Mouse (Mus musculus) embryonic fibroblast, embryonic 13.5 days (primary cell): ENCODE results near the gene Ric8a.

Experiments used
- CTCF ChIP-seq: IDR thresholded peaks from 2 replicates; pipeline ENCODE4 v1.5.1; 2011; ENCODE audit warnings: mild to moderate bottlenecking, control low read depth, low read length, moderate library complexity, borderline replicate concordance; ENCODE audit not compliant: insufficient read depth
- POLR2A ChIP-seq: IDR thresholded peaks from 2 replicates; pipeline ENCODE4 v1.6.1; 2011; ENCODE audit warnings: low read depth, mild to moderate bottlenecking, control low read depth, low read length, moderate library complexity

DNA sequence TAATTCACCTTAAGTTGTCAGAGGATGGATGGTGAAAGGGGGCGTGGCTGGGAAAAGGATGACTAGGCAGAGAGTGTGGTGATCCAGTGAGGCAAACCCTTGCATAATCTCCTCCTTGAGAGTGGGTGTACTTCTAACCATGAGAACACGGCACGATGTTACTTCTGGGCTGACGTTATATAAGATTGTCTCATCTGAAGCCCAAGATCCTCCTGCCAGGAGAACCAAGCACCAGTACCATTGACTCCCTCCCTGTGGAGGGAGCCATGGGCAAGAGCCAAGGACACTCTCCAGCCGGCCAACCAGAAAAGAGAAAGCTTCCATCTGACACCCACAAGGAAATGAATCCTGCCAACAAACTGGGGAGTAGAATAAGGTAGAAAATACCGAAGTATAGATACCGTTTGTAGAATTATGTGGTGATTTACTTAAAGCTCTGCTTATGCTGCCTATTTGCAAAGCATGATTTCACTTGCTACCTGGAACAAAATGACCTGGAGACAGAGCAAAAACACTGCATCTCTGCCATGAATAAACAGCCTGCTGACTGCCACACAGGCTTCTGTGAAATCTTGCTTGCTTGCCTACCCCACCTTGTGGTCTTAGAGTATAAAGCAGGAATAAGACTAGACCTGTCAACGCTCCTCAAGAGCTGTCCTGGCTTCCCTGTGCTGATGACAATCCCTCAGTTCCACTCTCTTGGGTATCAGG lies 28.4 kb upstream of the Ric8a start:
- TF ChIP-seq POLR2A (no peak), CTCF (no peak)
